In the genomic region with DNA sequence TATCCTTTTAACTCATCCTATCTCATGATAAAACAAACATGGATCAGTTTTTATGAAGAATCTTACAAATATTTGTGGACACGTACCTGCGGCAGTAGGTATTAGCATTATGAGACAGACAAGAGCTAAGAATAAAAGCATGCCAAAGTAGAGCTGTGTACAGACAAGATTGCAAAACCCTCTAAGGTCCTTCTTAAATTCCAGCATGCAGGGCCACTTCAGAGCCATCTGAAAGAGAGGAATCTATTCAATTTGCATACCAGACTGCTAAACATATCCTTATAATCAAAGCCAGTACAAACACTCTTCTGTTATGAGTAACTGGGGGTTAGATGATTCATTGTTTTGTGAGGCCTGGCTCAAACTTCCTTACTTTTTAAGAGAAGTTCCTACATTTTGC, we compare ENCODE assay signal across 23 mouse cellular contexts.
DNase-seq lines count a peak whose midpoint lies in the region; ATAC-seq lines count a peak whose summit lies in the region.
"Had no signal": no experiment of that assay in that cellular context is flagged by ENCODE, and none has a peak within 500 bp of the region (broad histone marks: within the 10 kb centered on the region; RNA-seq: fewer than 3 reads in every experiment).

No protein-coding gene starts in this region.

- H3K27ac ChIP-seq in forebrain, embryonic 11.5 days (ENCODE audit: low read depth, low read length) = no peak overlapping the region
- H3K27ac ChIP-seq in embryonic facial prominence, embryonic 10.5 days (replicated peaks) = no peak overlapping the region
- H3K27ac ChIP-seq: embryonic facial prominence, embryonic 12.5 days; forebrain, embryonic 12.5 days had no signal

- H3K4me1 ChIP-seq in forebrain, embryonic 11.5 days (replicated peaks; ENCODE audit: control insufficient read depth, insufficient read depth, low read length) = no peaks in the 10 kb centered on the region
- no peaks in the 10 kb centered on the region for H3K4me1 ChIP-seq in embryonic facial prominence, embryonic 10.5 days
- H3K4me1 ChIP-seq: embryonic facial prominence, embryonic 12.5 days; forebrain, embryonic 12.5 days had no signal

- no peak overlapping the region for H3K4me2 ChIP-seq in forebrain, embryonic 11.5 days (ENCODE audit: low read depth, low read length, severe bottlenecking)
- H3K4me2 ChIP-seq: embryonic facial prominence, embryonic 12.5 days; forebrain, embryonic 12.5 days had no signal

- peak; percentile 85 for DNase-seq in Muller cell, postnatal 12 days (ENCODE audit: inconsistent ontology term)
- peak; percentile 42 for DNase-seq in fibroblast of lung, adult 2 months (ENCODE audit: low read depth)
- DNase-seq in forebrain, embryonic 11.5 days (ENCODE audit: low spot score) = no peak
- no peak for DNase-seq in embryonic facial prominence, embryonic 10.5 days (ENCODE audit: low spot score)
- DNase-seq in layer of hippocampus, postnatal 10 days (ENCODE audit: low spot score in 2 of 2) = no peak
- DNase-seq: adrenal gland, adult 2 months; adrenal gland, postnatal 10 days; adrenal gland, postnatal 25 days; cerebellum, adult 11 months; cerebellum, adult 18-20 months; cerebellum, adult 8-10 months; cerebellum, adult 9-11 months; cerebellum, postnatal 14 days; cerebellum, postnatal 36 days; embryo, embryonic 11 days had no signal

- no peak overlapping the region for H3K9ac ChIP-seq in forebrain, embryonic 11.5 days (ENCODE audit: low read length)
- H3K9ac ChIP-seq: embryonic facial prominence, embryonic 12.5 days; forebrain, embryonic 12.5 days had no signal

- no peak for ATAC-seq in forebrain, embryonic 11.5 days (replicated peaks; ENCODE audit: low FRiP score)
- ATAC-seq: CD4-positive, CD25-positive, alpha-beta regulatory T cell, adult 4 months; forebrain, embryonic 14.5 days; forebrain, embryonic 16.5 days had no signal

- H3K4me3 ChIP-seq in forebrain, embryonic 11.5 days (ENCODE audit: low read depth, low read length) = no peak overlapping the region
- no peak overlapping the region for H3K4me3 ChIP-seq in embryonic facial prominence, embryonic 10.5 days
- H3K4me3 ChIP-seq: embryonic facial prominence, embryonic 12.5 days; erythroblast, embryonic 14.5 days; forebrain, embryonic 12.5 days had no signal

- H3K36me3 ChIP-seq in forebrain, embryonic 11.5 days (ENCODE audit: control insufficient read depth, insufficient read depth, low read length) = no peaks in the 10 kb centered on the region
- H3K36me3 ChIP-seq in embryonic facial prominence, embryonic 10.5 days (replicated peaks) = no peaks in the 10 kb centered on the region
- H3K36me3 ChIP-seq: embryonic facial prominence, embryonic 12.5 days; forebrain, embryonic 12.5 days; G1E had no signal

- 94% methylated on average over 2 of the region's 2 CpGs for WGBS in forebrain, embryonic 11.5 days
- 93% methylated on average over 2 of the region's 2 CpGs for WGBS in embryonic facial prominence, embryonic 10.5 days

- H3K9me3 ChIP-seq in forebrain, embryonic 11.5 days (ENCODE audit: control insufficient read depth, low read length) = no peaks in the 10 kb centered on the region
- no peaks in the 10 kb centered on the region for H3K9me3 ChIP-seq in embryonic facial prominence, embryonic 10.5 days
- H3K9me3 ChIP-seq: embryonic facial prominence, embryonic 12.5 days; forebrain, embryonic 12.5 days; G1E had no signal

- no peaks in the 10 kb centered on the region for H3K27me3 ChIP-seq in forebrain, embryonic 11.5 days (ENCODE audit: control insufficient read depth, insufficient read depth, low read length)
- no peaks in the 10 kb centered on the region for H3K27me3 ChIP-seq in embryonic facial prominence, embryonic 10.5 days (replicated peaks; ENCODE audit: low read depth, poor library complexity, severe bottlenecking)
- H3K27me3 ChIP-seq: CH12.LX; embryonic facial prominence, embryonic 12.5 days; forebrain, embryonic 12.5 days had no signal

Comparison
In these comparisons a context has a peak if more than half of its experiments do, and no peak if none do; other contexts are left out.
1. DNase-seq: peak in Muller cell, postnatal 12 days (single experiment) and fibroblast of lung, adult 2 months (single experiment); none in forebrain, embryonic 11.5 days (single experiment), embryonic facial prominence, embryonic 10.5 days (single experiment) and layer of hippocampus, postnatal 10 days (0 of 2).